Mouse (Mus musculus) brain, embryonic 14.5 days (tissue): ENCODE results near the gene Gm20517.

Experiments
- CTCF ChIP-seq: fragments of 200-500 bp; IDR thresholded peaks from 2 replicates; pipeline ENCODE4 v1.5.1; 2012; ENCODE audit warnings: inconsistent platforms, mild to moderate bottlenecking, moderate library complexity, borderline replicate concordance; ENCODE audit not compliant: insufficient read depth, insufficient read length; ENCODE audit errors: extremely low read depth
- POLR2A ChIP-seq: fragments of 200-500 bp; IDR thresholded peaks from 2 replicates; pipeline ENCODE4 v1.6.1; 2012; ENCODE audit warnings: mild to moderate bottlenecking, inconsistent platforms, borderline replicate concordance; ENCODE audit not compliant: poor library complexity, insufficient read depth, insufficient read length, severe bottlenecking; ENCODE audit errors: extremely low read depth

- TF ChIP-seq CTCF (no peak), POLR2A (no peak)
Measured at GRCm38 (mm10) chr17:47678238-47678637, 66.8 kb downstream of the Gm20517 start.
